In the genomic region with DNA sequence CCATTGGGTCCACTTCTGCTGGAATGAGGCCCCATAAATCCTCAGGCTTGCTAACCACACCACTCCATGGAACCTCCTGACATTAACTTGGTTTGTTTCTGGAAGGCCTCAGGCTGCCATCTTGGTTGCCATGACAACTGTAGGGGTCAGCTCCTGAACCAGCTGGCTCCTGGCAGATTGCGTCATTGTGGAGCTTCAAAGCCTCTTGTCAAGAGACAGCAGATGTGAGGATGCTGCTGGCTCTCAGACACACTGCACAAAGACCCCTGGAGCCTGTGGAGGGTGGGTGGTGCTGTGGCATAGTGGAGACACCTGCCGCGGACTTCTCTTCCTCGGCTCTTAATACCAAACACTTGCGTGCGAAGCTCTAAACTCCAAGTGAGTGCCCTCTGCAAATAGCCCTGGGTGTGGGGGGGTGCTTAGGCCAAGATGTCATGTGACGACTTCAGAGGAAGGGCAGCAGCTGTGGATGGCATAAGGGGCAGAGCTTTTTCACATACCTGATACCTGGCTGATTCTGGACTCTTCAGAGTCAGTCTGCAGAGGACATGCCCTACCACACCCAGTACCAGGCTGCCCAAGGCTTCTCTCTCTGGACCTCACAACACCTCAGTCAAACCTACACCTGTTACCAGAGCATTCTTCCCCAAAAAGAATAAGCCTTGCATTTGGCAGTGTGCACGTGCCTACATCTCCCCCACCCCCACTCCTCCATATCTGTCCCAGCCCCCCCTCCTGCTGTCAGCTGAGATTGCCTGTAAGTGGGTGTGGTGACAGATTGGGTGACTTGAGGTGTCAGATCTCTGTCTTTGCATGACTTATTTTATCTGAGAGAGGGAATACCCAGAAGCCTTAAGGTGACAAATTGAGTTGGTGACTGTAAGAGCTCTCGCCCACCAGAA, we compare ENCODE assay signal across 12 mouse cellular contexts. TPM values are rescaled to one million over a fixed set of nuclear protein-coding genes. Genes with fewer than 3 reads are reported as not detected.
DNase-seq lines count a peak whose midpoint lies in the region; ATAC-seq lines count a peak whose summit lies in the region.
"Had no signal": no experiment of that assay in that cellular context is flagged by ENCODE, and none has a peak within 500 bp of the region (broad histone marks: within the 10 kb centered on the region; RNA-seq: fewer than 3 reads in every experiment).

No protein-coding gene starts in this region.

- peak overlapping the region; percentile 29; the same call in 1 of the 2 replicates for H3K27ac ChIP-seq in heart, embryonic 12.5 days (ENCODE audit: poor library complexity, severe bottlenecking)
- peak overlapping the region; percentile 68 for H3K27ac ChIP-seq in forebrain, embryonic 12.5 days
- H3K27ac ChIP-seq in midbrain, embryonic 11.5 days (ENCODE audit: low read depth, low read length): peak overlapping the region; percentile 54
- H3K27ac ChIP-seq in kidney, embryonic 15.5 days: no peak overlapping the region
- H3K27ac ChIP-seq: liver, embryonic 14.5 days had no signal

- 65% methylated on average over 9 of the region's 9 CpGs for WGBS in heart, embryonic 12.5 days
- WGBS in forebrain, embryonic 12.5 days: 63% methylated on average over 9 of the region's 9 CpGs
- WGBS in midbrain, embryonic 11.5 days: 71% methylated on average over 9 of the region's 9 CpGs
- 80% methylated on average over 9 of the region's 9 CpGs for WGBS in kidney, embryonic 15.5 days

- H3K27me3 ChIP-seq in heart, embryonic 12.5 days (replicated peaks): no peaks in the 10 kb centered on the region
- H3K27me3 ChIP-seq in forebrain, embryonic 12.5 days: no peaks in the 10 kb centered on the region
- H3K27me3 ChIP-seq in midbrain, embryonic 11.5 days (ENCODE audit: control insufficient read depth, insufficient read depth, low read length): no peaks in the 10 kb centered on the region
- H3K27me3 ChIP-seq in kidney, embryonic 15.5 days: no peaks in the 10 kb centered on the region

- intact Hi-C loops in heart, postnatal 14 days (cut with DNase I): loop anchor here (5.0 kb wide), 1 partner anchor 332 kb away; no protein-coding TSS in a partner anchor
- intact Hi-C loops in gastrocnemius, postnatal 36 days (cut with DNase I): loop anchor here (10.0 kb wide), 1 partner anchor 370 kb away; no protein-coding TSS in a partner anchor

- no peak for ATAC-seq in heart, embryonic 12.5 days (ENCODE audit: insufficient number of reproducible peaks, low FRiP score)
- ATAC-seq in forebrain, embryonic 12.5 days (ENCODE audit: low FRiP score): peak; percentile 81
- peak; percentile 74 for ATAC-seq in midbrain, embryonic 11.5 days (ENCODE audit: low FRiP score)
- no peak for ATAC-seq in kidney, embryonic 15.5 days (replicated peaks; ENCODE audit: low FRiP score)
- ATAC-seq: activated CD4-positive, CD25-positive, alpha-beta regulatory T cell, adult 4 months had no signal

- no peak overlapping the region for H3K4me2 ChIP-seq in heart, embryonic 12.5 days
- H3K4me2 ChIP-seq in forebrain, embryonic 12.5 days: no peak overlapping the region
- no peak overlapping the region for H3K4me2 ChIP-seq in midbrain, embryonic 11.5 days
- no peak overlapping the region for H3K4me2 ChIP-seq in kidney, embryonic 15.5 days

- H3K9ac ChIP-seq in heart, embryonic 12.5 days: no peak overlapping the region
- H3K9ac ChIP-seq in forebrain, embryonic 12.5 days: no peak overlapping the region
- no peak overlapping the region for H3K9ac ChIP-seq in midbrain, embryonic 11.5 days (ENCODE audit: low read length)
- H3K9ac ChIP-seq in kidney, embryonic 15.5 days: no peak overlapping the region
- H3K9ac ChIP-seq: liver, embryonic 14.5 days had no signal

- peaks cover 43% of the 10 kb centered on the region for H3K4me1 ChIP-seq in heart, embryonic 12.5 days (replicated peaks)
- H3K4me1 ChIP-seq in forebrain, embryonic 12.5 days: peaks cover 16% of the 10 kb centered on the region
- peaks cover 8% of the 10 kb centered on the region for H3K4me1 ChIP-seq in midbrain, embryonic 11.5 days (ENCODE audit: control insufficient read depth, insufficient read depth, low read length)
- peaks cover 11% of the 10 kb centered on the region for H3K4me1 ChIP-seq in kidney, embryonic 15.5 days

- H3K9me3 ChIP-seq in heart, embryonic 12.5 days (replicated peaks): no peaks in the 10 kb centered on the region
- H3K9me3 ChIP-seq in forebrain, embryonic 12.5 days: no peaks in the 10 kb centered on the region
- H3K9me3 ChIP-seq in midbrain, embryonic 11.5 days (ENCODE audit: control insufficient read depth, low read length): no peaks in the 10 kb centered on the region
- no peaks in the 10 kb centered on the region for H3K9me3 ChIP-seq in kidney, embryonic 15.5 days (replicated peaks)

- no peak for DNase-seq in heart, postnatal 14 days
- DNase-seq in R1 (ENCODE audit: low read depth, low spot score): peak; percentile 73
- peak; percentile 94 for DNase-seq in midbrain, embryonic 11.5 days (ENCODE audit: low spot score, missing footprints)
- DNase-seq in gastrocnemius, postnatal 36 days: no peak
- no peak for DNase-seq in urinary bladder, adult 2 months (ENCODE audit: low spot score)
- DNase-seq: cerebellum, postnatal 36 days had no signal

- peaks cover 78% of the 10 kb centered on the region for H3K36me3 ChIP-seq in heart, embryonic 12.5 days
- peaks cover 97% of the 10 kb centered on the region for H3K36me3 ChIP-seq in forebrain, embryonic 12.5 days (replicated peaks)
- peaks cover 31% of the 10 kb centered on the region for H3K36me3 ChIP-seq in midbrain, embryonic 11.5 days (ENCODE audit: control insufficient read depth, insufficient read depth, low read length)
- H3K36me3 ChIP-seq in kidney, embryonic 15.5 days: peaks cover 92% of the 10 kb centered on the region

- no peak overlapping the region for H3K4me3 ChIP-seq in heart, embryonic 12.5 days
- no peak overlapping the region for H3K4me3 ChIP-seq in forebrain, embryonic 12.5 days (replicated peaks)
- H3K4me3 ChIP-seq in midbrain, embryonic 11.5 days (ENCODE audit: low read depth, low read length): no peak overlapping the region
- no peak overlapping the region for H3K4me3 ChIP-seq in kidney, embryonic 15.5 days (replicated peaks)
- H3K4me3 ChIP-seq: myocyte had no signal

RNA-seq across cellular contexts. Expression of a gene that starts 18.3 kb away (rescaled TPM):
- polyA plus RNA-seq in heart, embryonic 12.5 days (2016; fragmentation: Nextera tagmentation; extraction: Ambion mirVana): 176 and 193 TPM in 2 replicates
- total RNA-seq in heart, postnatal 14 days (2021): 10 to 100 TPM; 68.1 to 71.3 TPM
- 94.5 and 104 TPM in 2 replicates for polyA plus RNA-seq in forebrain, embryonic 12.5 days (2016; fragmentation: Nextera tagmentation; extraction: Ambion mirVana)
- 104 and 110 TPM in 2 replicates for polyA plus RNA-seq in midbrain, embryonic 11.5 days (2014; fragmentation: Nextera tagmentation; extraction: Ambion mirVana)
- 10 to 100 TPM; 32.7 to 34.6 TPM for total RNA-seq in gastrocnemius, postnatal 36 days (2021)
- polyA plus RNA-seq in urinary bladder, adult 2 months (2012; rRNA removed): 260 and 293 TPM in 2 replicates
- polyA plus RNA-seq in kidney, embryonic 15.5 days (2015; fragmentation: Nextera tagmentation; extraction: Ambion mirVana): 211 and 224 TPM in 2 replicates

Comparison
In these comparisons a context has a peak if more than half of its experiments do, and no peak if none do; other contexts are left out.
1. ATAC-seq: peak in forebrain, embryonic 12.5 days (single experiment) and midbrain, embryonic 11.5 days (single experiment); none in heart, embryonic 12.5 days (single experiment) and kidney, embryonic 15.5 days (single experiment).
2. DNase-seq: peak in R1 (single experiment) and midbrain, embryonic 11.5 days (single experiment); none in heart, postnatal 14 days (0 of 2), gastrocnemius, postnatal 36 days (0 of 2) and urinary bladder, adult 2 months (single experiment).